Mouse (Mus musculus): ENCODE data around the gene Tent4b.

DNA sequence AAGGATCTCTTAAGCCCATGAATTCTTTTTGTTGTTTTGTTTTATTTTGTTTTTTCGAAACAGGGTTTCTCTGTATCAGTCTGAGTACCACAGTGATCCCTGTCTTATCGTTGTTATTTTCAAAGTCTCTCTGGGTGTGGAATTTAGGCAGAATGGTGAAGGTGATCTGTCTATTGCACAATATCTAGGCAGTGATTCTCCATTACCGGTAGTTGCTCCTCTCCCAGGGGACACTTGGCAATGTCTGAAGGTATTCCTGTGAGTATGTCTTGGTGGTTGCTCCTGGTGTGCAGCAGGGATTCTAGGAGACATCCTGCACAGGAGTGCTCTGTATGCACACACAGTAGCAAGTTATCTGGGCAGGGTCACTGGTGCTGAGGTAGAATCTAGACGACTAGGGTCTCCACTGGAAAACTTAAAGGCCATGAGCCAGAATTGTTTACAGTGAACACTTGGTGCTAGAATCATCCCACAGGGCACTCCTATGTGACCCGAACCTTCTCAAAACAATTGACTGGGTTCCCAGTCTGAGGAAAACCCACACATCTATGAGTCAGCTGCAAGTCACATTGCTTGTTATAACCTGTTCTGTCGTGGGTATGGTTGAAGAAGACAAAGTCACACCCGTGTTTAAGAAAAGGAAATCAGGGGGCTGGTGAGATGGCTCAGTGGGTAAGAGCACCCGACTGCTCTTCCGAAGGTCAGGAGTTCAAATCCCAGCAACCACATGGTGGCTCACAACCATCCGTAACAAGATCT, 38.6 kb upstream of the Tent4b start:
- TF ChIP-seq EP300 (IDR thresholded peaks at IDR 0.05; ENCODE audit: low read depth), result no peak
- TF ChIP-seq CTCF (IDR thresholded peaks at IDR 0.05; ENCODE audit: low read depth), result no peak

All from liver, postnatal 0 days (tissue).